In genomic region chr5:27842671-27843320, GRCm38 (mm10) we compare ENCODE assay signal across 12 mouse cellular contexts. TPM values are rescaled to one million over a fixed set of nuclear protein-coding genes. Genes with fewer than 3 reads are reported as not detected.
DNase-seq lines count a peak whose midpoint lies in the region; ATAC-seq and TF ChIP-seq lines count a peak whose summit lies in the region.
"Had no signal": no experiment of that assay in that cellular context is flagged by ENCODE, and none has a peak within 500 bp of the region (broad histone marks: within the 10 kb centered on the region; RNA-seq: fewer than 3 reads in every experiment).

No protein-coding gene starts in this region.

- H3K36me3 ChIP-seq in hindbrain, embryonic 12.5 days: no peaks in the 10 kb centered on the region
- H3K36me3 ChIP-seq in hindbrain, embryonic 11.5 days (ENCODE audit: control insufficient read depth, insufficient read depth, low read length): no peaks in the 10 kb centered on the region
- no peaks in the 10 kb centered on the region for H3K36me3 ChIP-seq in hindbrain, postnatal 0 days (ENCODE audit: insufficient read depth, low read length)
- no peaks in the 10 kb centered on the region for H3K36me3 ChIP-seq in intestine, embryonic 15.5 days
- H3K36me3 ChIP-seq: kidney, embryonic 15.5 days had no signal

- H3K4me3 ChIP-seq in hindbrain, embryonic 12.5 days: no peak overlapping the region
- H3K4me3 ChIP-seq in hindbrain, embryonic 11.5 days (ENCODE audit: low read depth, low read length): no peak overlapping the region
- peak overlapping the region; percentile 49 for H3K4me3 ChIP-seq in hindbrain, postnatal 0 days (ENCODE audit: low read length)
- H3K4me3 ChIP-seq in intestine, embryonic 15.5 days (replicated peaks): no peak overlapping the region
- H3K4me3 ChIP-seq: kidney, embryonic 15.5 days had no signal

- H3K4me1 ChIP-seq in hindbrain, embryonic 12.5 days: peaks cover 8% of the 10 kb centered on the region
- 0 out of 2 replicates have a peak, but pooled peaks cover 2% of the 10 kb centered on the region for H3K4me1 ChIP-seq in hindbrain, embryonic 11.5 days (replicated peaks; ENCODE audit: control insufficient read depth, insufficient read depth, low read length)
- H3K4me1 ChIP-seq in hindbrain, postnatal 0 days (ENCODE audit: insufficient read depth, low read length): 0 out of 2 replicates have a peak, but pooled peaks cover 6% of the 10 kb centered on the region
- H3K4me1 ChIP-seq in intestine, embryonic 15.5 days (replicated peaks): no peaks in the 10 kb centered on the region

- peak overlapping the region; percentile 62; the same call in 1 of the 2 replicates for H3K4me2 ChIP-seq in hindbrain, embryonic 12.5 days (replicated peaks)
- no peak overlapping the region for H3K4me2 ChIP-seq in hindbrain, embryonic 11.5 days (replicated peaks; ENCODE audit: low read depth, low read length)
- H3K4me2 ChIP-seq in hindbrain, postnatal 0 days (ENCODE audit: low read depth, low read length): peak overlapping the region; percentile 82
- H3K4me2 ChIP-seq in intestine, embryonic 15.5 days (replicated peaks): no peak overlapping the region

- H3K27ac ChIP-seq in hindbrain, embryonic 12.5 days: no peak overlapping the region
- no peak overlapping the region for H3K27ac ChIP-seq in hindbrain, embryonic 11.5 days (ENCODE audit: low read depth, low read length)
- H3K27ac ChIP-seq in hindbrain, postnatal 0 days: no peak overlapping the region
- no peak overlapping the region for H3K27ac ChIP-seq in intestine, embryonic 15.5 days
- H3K27ac ChIP-seq: kidney, embryonic 15.5 days had no signal

- no peaks in the 10 kb centered on the region for H3K9me3 ChIP-seq in hindbrain, embryonic 12.5 days (replicated peaks)
- no peaks in the 10 kb centered on the region for H3K9me3 ChIP-seq in hindbrain, embryonic 11.5 days (ENCODE audit: control insufficient read depth, low read length)
- no peaks in the 10 kb centered on the region for H3K9me3 ChIP-seq in hindbrain, postnatal 0 days (ENCODE audit: low read length)
- no peaks in the 10 kb centered on the region for H3K9me3 ChIP-seq in intestine, embryonic 15.5 days
- H3K9me3 ChIP-seq: kidney, embryonic 15.5 days had no signal

- H3K27me3 ChIP-seq in hindbrain, embryonic 12.5 days: peaks cover 28% of the 10 kb centered on the region
- H3K27me3 ChIP-seq in hindbrain, embryonic 11.5 days (ENCODE audit: control insufficient read depth, insufficient read depth, low read length): peaks cover 11% of the 10 kb centered on the region; the same call in 1 of the 2 replicates
- no peaks in the 10 kb centered on the region for H3K27me3 ChIP-seq in hindbrain, postnatal 0 days (ENCODE audit: insufficient read depth, low read length)
- peaks cover 15% of the 10 kb centered on the region for H3K27me3 ChIP-seq in intestine, embryonic 15.5 days (replicated peaks)

- DNase-seq in hindbrain, embryonic 11.5 days (ENCODE audit: low spot score): no peak
- DNase-seq in cerebellum, adult 8-10 months: peak; percentile 6
- DNase-seq in hindbrain, postnatal 0 days (ENCODE audit: low spot score): peak; percentile 33
- DNase-seq in right cerebral cortex, adult 18-20 months: peak; percentile 42
- no peak for DNase-seq in embryo, embryonic 11 days
- DNase-seq: liver, postnatal 0 days had no signal

- WGBS in hindbrain, embryonic 12.5 days: 81% methylated on average over 28 of the region's 28 CpGs
- whole genome bisulfite sequencing in hindbrain, embryonic 11.5 days: 71% methylated on average over 28 of the region's 28 CpGs
- 68% methylated on average over 28 of the region's 28 CpGs for WGBS in hindbrain, postnatal 0 days
- WGBS in intestine, embryonic 15.5 days: 63% methylated on average over 28 of the region's 28 CpGs

- TF ChIP-seq CTCF in hindbrain, postnatal 0 days (IDR thresholded peaks at IDR 0.05; ENCODE audit: low read depth): peak; percentile 21; the same call in 1 of the 2 replicates

- no peak for ATAC-seq in hindbrain, embryonic 12.5 days (ENCODE audit: low FRiP score)
- ATAC-seq in hindbrain, embryonic 11.5 days (ENCODE audit: low FRiP score): no peak
- peak; percentile 61 for ATAC-seq in hindbrain, postnatal 0 days
- ATAC-seq in intestine, embryonic 15.5 days: no peak
- ATAC-seq in megakaryocyte progenitor cell, adult 5-6 weeks (replicated peaks; ENCODE audit: poor library complexity): no peak
- ATAC-seq: liver, postnatal 0 days had no signal

- H3K9ac ChIP-seq in hindbrain, embryonic 12.5 days: no peak overlapping the region
- H3K9ac ChIP-seq in hindbrain, embryonic 11.5 days (ENCODE audit: low read depth, low read length): no peak overlapping the region
- H3K9ac ChIP-seq in hindbrain, postnatal 0 days (replicated peaks; ENCODE audit: low read length): no peak overlapping the region
- H3K9ac ChIP-seq in intestine, embryonic 15.5 days: no peak overlapping the region
- H3K9ac ChIP-seq: kidney, embryonic 15.5 days; liver, postnatal 0 days had no signal

RNA-seq across cellular contexts. Expression of gene Htr5a, which starts 0.8 kb away (rescaled TPM):
- polyA plus RNA-seq in hindbrain, embryonic 12.5 days (2016; fragmentation: Nextera tagmentation; extraction: Ambion mirVana): 0.10 and 0.22 TPM in 2 replicates
- 0.07 TPM in 1 of 2 replicates, not detected in the other for polyA plus RNA-seq in hindbrain, embryonic 11.5 days (2014; fragmentation: Nextera tagmentation; extraction: Ambion mirVana)
- total RNA-seq in hindbrain, postnatal 0 days (2014; rRNA removed): 9.2 and 11.1 TPM in 2 replicates
- polyA plus RNA-seq in hindbrain, postnatal 0 days (2015; fragmentation: Nextera tagmentation; extraction: Ambion mirVana): 1.3 TPM in 2 replicates
- 0.03 TPM in 1 of 2 replicates, not detected in the other for polyA plus RNA-seq in intestine, embryonic 15.5 days (2015; fragmentation: Nextera tagmentation; extraction: Ambion mirVana)
- total RNA-seq in megakaryocyte progenitor cell, adult 5-6 weeks (2015): not detected in 2 replicates
- not detected in 2 replicates for total RNA-seq in megakaryocyte progenitor cell, adult 5-6 weeks (2017)
- total RNA-seq: gastrocnemius, postnatal 4 days had no signal
- polyA plus RNA-seq: C2C12; kidney, embryonic 15.5 days; liver, postnatal 0 days had no signal

RNA-seq across cellular contexts. Expression of gene Paxip1, which starts 51.3 kb away (rescaled TPM):
- 39.1 and 42.2 TPM in 2 replicates for polyA plus RNA-seq in hindbrain, embryonic 12.5 days (2016; fragmentation: Nextera tagmentation; extraction: Ambion mirVana)
- 34.6 and 41.9 TPM in 2 replicates for polyA plus RNA-seq in hindbrain, embryonic 11.5 days (2014; fragmentation: Nextera tagmentation; extraction: Ambion mirVana)
- 33.2 and 41.7 TPM in 2 replicates for total RNA-seq in hindbrain, postnatal 0 days (2014; rRNA removed)
- 20.6 and 20.9 TPM in 2 replicates for polyA plus RNA-seq in hindbrain, postnatal 0 days (2015; fragmentation: Nextera tagmentation; extraction: Ambion mirVana)
- polyA plus RNA-seq in intestine, embryonic 15.5 days (2015; fragmentation: Nextera tagmentation; extraction: Ambion mirVana): 26.7 and 29.6 TPM in 2 replicates
- 34.6 and 35.0 TPM in 2 replicates for total RNA-seq in megakaryocyte progenitor cell, adult 5-6 weeks (2015)
- total RNA-seq in megakaryocyte progenitor cell, adult 5-6 weeks (2017): 25.3 and 31.2 TPM in 2 replicates

Comparison
In these comparisons a context has a peak if more than half of its experiments do, and no peak if none do; other contexts are left out.
1. H3K4me2 ChIP-seq: peak in hindbrain, embryonic 12.5 days (single experiment) and hindbrain, postnatal 0 days (single experiment); none in hindbrain, embryonic 11.5 days (single experiment) and intestine, embryonic 15.5 days (single experiment).
2. DNase-seq: peak in cerebellum, adult 8-10 months (single experiment), hindbrain, postnatal 0 days (single experiment) and right cerebral cortex, adult 18-20 months (single experiment); none in hindbrain, embryonic 11.5 days (single experiment) and embryo, embryonic 11 days (single experiment).